ENCODE assay signal across 17 mouse cellular contexts in genomic region chrX:8140446-8140845, GRCm38 (mm10).
"Had no signal": no experiment of that assay in that cellular context is flagged by ENCODE, and none has a peak within 500 bp of the region (broad histone marks: within the 10 kb centered on the region; RNA-seq: fewer than 3 reads in every experiment).

No protein-coding gene starts in this region.

- H3K27ac ChIP-seq: neural tube, embryonic 12.5 days; neural tube, embryonic 13.5 days; neural tube, embryonic 15.5 days; stomach, embryonic 15.5 days; stomach, postnatal 0 days had no signal

- H3K4me3 ChIP-seq: neural tube, embryonic 12.5 days; neural tube, embryonic 13.5 days; neural tube, embryonic 15.5 days; stomach, embryonic 15.5 days had no signal

- DNase-seq: retina, postnatal 1 day; right cerebral cortex, adult 18-20 months; right cerebral cortex, postnatal 14 days; right cerebral cortex, postnatal 25 days; right cerebral cortex, postnatal 4 days; spleen, adult 18-20 months; thymus, adult 18-20 months; thymus, adult 2 months; thymus, postnatal 14 days; thymus, postnatal 25 days; thymus, postnatal 36 days; thymus, postnatal 4 days had no signal

- H3K9me3 ChIP-seq: neural tube, embryonic 12.5 days; neural tube, embryonic 13.5 days; neural tube, embryonic 15.5 days; stomach, embryonic 15.5 days had no signal

- H3K9ac ChIP-seq: neural tube, embryonic 12.5 days; neural tube, embryonic 13.5 days; neural tube, embryonic 15.5 days; stomach, embryonic 15.5 days had no signal

- H3K27me3 ChIP-seq: neural tube, embryonic 12.5 days; neural tube, embryonic 13.5 days; neural tube, embryonic 15.5 days; stomach, embryonic 15.5 days had no signal

- H3K4me2 ChIP-seq: neural tube, embryonic 12.5 days; neural tube, embryonic 13.5 days; neural tube, embryonic 15.5 days; stomach, embryonic 15.5 days had no signal
